Mouse (Mus musculus) midbrain, embryonic 10.5 days (tissue): ENCODE measurements around the gene Pgpep1l. TPM values are rescaled to one million over a fixed set of nuclear protein-coding genes. Genes with fewer than 3 reads are reported as not detected.

Experiments used
- DNase-seq: peaks from one replicate; pipeline ENCODE4 v3.0.0-alpha.2; 2017; ENCODE audit warnings: low spot score
- H3K27ac ChIP-seq: fragments of 300-500 bp; sonication (generic); replicated peaks from 2 replicates; pipeline ENCODE4 v1.5.1; 2016; ENCODE audit warnings: mild to moderate bottlenecking
- H3K27me3 ChIP-seq: fragments of 300-500 bp; sonication (generic); 2 replicates; pipeline ENCODE4 v1.6.1; 2016; ENCODE audit warnings: low read depth, mild to moderate bottlenecking; ENCODE audit not compliant: poor library complexity, severe bottlenecking
- H3K36me3 ChIP-seq: fragments of 300-500 bp; sonication (generic); 2 replicates; pipeline ENCODE4 v1.6.1; 2016; ENCODE audit warnings: mild to moderate bottlenecking, moderate library complexity
- H3K4me1 ChIP-seq: fragments of 300-500 bp; sonication (generic); 2 replicates; pipeline ENCODE4 v1.6.1; 2016
- H3K4me3 ChIP-seq: fragments of 300-500 bp; sonication (generic); 2 replicates; pipeline ENCODE4 v1.5.1; 2016; ENCODE audit warnings: mild to moderate bottlenecking, moderate library complexity
- H3K9me3 ChIP-seq: fragments of 300-500 bp; sonication (generic); replicated peaks from 2 replicates; pipeline ENCODE4 v1.6.1; 2016; ENCODE audit warnings: mild to moderate bottlenecking
- WGBS: fragments of 180-500 bp; shearing (Covaris S2); methylation state at CpG from one replicate; pipeline ENCODE4 v1.1.7; 2016; 5-methylcytosine and 5-hydroxymethylcytosine counted together
- polyA plus RNA-seq: library from polyadenylated mRNA; unstranded; fragments of >200 nt; fragmentation: Nextera tagmentation; extraction: Ambion mirVana; gene quantifications from 2 replicates; pipeline ENCODE4 v1.2.1, GENCODE M21; 2016

Gene Pgpep1l
- polyA plus RNA-seq, 1 experiment from 2014 or later: not detected

DNA sequence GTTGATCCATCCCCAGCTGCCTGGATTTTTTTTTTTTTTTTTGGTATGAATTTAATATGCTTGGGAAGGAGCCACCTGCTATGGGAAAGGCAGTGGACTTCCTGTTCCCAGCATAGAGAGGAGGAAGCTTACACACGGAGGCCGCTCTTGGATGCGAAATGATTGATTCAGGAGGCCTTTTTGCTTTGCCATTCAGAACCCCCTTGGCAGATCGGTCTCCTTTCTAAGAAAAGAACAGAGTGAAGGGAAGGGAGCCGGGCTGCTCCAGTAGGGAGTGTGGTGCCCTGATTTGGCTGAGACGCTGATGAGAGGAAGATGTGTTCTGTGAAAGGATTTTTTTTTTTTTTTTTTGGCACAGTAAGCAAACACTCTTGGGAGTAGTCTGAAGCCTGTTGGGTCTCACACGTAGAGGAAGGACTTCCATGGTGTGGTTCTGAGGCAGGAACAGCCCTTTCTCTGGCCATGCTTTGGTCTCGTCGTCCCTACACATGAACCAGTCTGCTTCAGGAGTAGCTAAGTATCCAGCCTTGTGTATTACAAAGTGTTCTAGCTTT lies 42.3 kb downstream of the Pgpep1l start:
- WGBS: 91% methylated on average over 9 of the region's 9 CpGs
- Histone ChIP-seq H3K4me3 (no peak overlapping the region), H3K4me1 (0 out of 2 replicates have a peak, but pooled peaks cover 11% of the 10 kb centered on the region), H3K36me3 (peaks cover 98% of the 10 kb centered on the region), H3K9me3 (no peaks in the 10 kb centered on the region), H3K27ac (no peak overlapping the region), H3K27me3 (no peaks in the 10 kb centered on the region)
- no peak for DNase-seq

DNA sequence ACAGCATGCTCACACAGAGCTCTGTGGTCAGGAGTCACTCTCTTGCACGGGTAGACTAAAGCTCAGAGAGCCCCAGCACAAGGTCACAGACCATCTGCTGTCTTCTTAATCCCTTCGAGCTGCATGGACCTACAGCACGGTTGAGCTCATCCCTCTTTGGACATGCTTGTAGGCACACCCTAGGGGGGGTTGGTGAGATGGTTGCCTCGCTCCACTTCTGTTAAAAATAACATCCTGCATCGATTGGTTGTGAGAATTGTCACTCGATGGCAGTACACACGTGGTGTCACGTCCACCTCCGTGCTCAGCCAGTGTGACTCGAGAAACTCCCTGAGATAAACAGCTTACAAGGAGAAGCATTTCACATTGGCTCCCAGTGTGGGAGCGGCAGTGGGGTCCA lies 45.2 kb downstream of the Pgpep1l start:
- H3K4me1 ChIP-seq: 0 out of 2 replicates have a peak, but pooled peaks cover 11% of the 10 kb centered on the region
- no peak overlapping the region for H3K27ac ChIP-seq
- 92% methylated on average over 11 of the region's 11 CpGs for WGBS
- H3K4me3 ChIP-seq: no peak overlapping the region
- no peaks in the 10 kb centered on the region for H3K27me3 ChIP-seq
- no peaks in the 10 kb centered on the region for H3K9me3 ChIP-seq
- no peak for DNase-seq
- H3K36me3 ChIP-seq: peaks cover 98% of the 10 kb centered on the region

GRCm38 (mm10) chr7:68215522-68216070 lies 48.4 kb downstream of the Pgpep1l start:
- H3K4me1 ChIP-seq: no peaks in the 10 kb centered on the region
- H3K9me3 ChIP-seq: no peaks in the 10 kb centered on the region
- peaks cover 99% of the 10 kb centered on the region for H3K36me3 ChIP-seq
- no peak for DNase-seq
- no peak overlapping the region for H3K4me3 ChIP-seq
- H3K27ac ChIP-seq: no peak overlapping the region
- no peaks in the 10 kb centered on the region for H3K27me3 ChIP-seq
- 91% methylated on average over 18 of the region's 18 CpGs for WGBS

GRCm38 (mm10) chr7:68213842-68214241 lies 50.2 kb downstream of the Pgpep1l start:
- Histone ChIP-seq H3K4me1 (no peaks in the 10 kb centered on the region), H3K9me3 (no peaks in the 10 kb centered on the region), H3K36me3 (peaks cover 100% of the 10 kb centered on the region), H3K27me3 (no peaks in the 10 kb centered on the region), H3K4me3 (no peak overlapping the region), H3K27ac (no peak overlapping the region)
- 76% methylated on average over 5 of the region's 5 CpGs for WGBS
- no peak for DNase-seq

DNA sequence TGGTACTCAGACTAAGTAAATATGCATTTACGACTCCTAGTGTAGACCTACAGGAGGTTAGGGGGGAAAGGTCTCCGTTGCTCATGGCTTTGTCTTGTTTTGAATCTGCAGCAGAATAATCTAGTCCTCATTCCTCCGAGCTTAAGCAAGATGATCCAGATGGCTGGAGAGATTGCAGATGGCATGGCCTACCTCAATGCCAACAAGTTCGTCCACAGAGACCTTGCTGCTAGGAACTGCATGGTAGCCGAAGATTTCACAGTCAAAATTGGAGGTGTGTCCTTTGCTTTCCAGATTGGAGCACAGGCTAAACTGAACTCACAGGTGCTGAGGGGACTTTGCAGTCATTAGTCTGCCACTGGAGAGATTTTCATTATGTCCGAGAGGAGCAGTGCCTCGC lies 52.1 kb downstream of the Pgpep1l start:
- WGBS: 88% methylated on average over 7 of the region's 7 CpGs
- Histone ChIP-seq H3K9me3 (no peaks in the 10 kb centered on the region), H3K4me3 (no peak overlapping the region), H3K4me1 (no peaks in the 10 kb centered on the region), H3K27me3 (no peaks in the 10 kb centered on the region), H3K36me3 (peaks cover 100% of the 10 kb centered on the region), H3K27ac (no peak overlapping the region)
- no peak for DNase-seq

DNA sequence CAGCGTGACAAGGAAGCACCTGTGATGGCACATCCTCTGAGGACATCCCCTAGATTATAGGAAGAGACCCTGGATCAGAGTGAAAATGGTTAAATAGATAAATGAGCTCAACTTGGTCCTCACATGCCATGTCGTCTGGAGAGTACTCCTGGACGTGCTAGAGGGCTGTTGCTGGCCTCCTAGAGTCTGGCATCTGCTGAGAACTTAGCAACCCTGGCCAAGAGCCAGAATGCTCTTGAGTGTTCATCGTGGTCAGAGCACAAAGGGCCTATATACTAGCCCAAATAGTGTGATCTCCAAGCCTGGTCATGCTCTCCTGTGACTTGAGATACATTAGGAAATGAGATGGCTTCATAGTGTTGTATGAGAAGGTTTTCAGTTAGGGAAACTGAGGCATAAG lies 53.6 kb downstream of the Pgpep1l start:
- no peaks in the 10 kb centered on the region for H3K9me3 ChIP-seq
- no peak for DNase-seq
- no peak overlapping the region for H3K27ac ChIP-seq
- no peaks in the 10 kb centered on the region for H3K27me3 ChIP-seq
- H3K4me3 ChIP-seq: no peak overlapping the region
- 91% methylated on average over 4 of the region's 4 CpGs for WGBS
- H3K4me1 ChIP-seq: no peaks in the 10 kb centered on the region
- H3K36me3 ChIP-seq: peaks cover 100% of the 10 kb centered on the region

DNA sequence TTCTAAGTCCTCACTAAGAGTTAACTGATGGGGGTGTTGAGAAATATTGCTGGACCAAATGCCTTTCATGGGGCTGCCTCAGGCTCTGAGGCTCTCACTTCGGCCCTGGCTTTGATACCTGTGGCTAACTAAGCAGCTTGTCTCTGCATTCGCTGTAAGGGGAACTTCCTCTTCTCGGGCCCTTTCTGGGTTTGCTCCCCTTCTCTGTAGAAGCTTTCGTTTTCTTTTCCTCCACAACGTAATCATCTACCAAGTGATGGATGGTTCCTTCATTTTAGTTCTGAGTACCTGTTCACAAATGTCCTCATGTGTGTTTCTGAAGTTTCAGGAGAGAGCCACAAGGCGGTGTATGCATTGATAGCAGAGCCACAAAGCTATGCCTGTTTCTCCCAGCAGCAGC lies 55.0 kb downstream of the Pgpep1l start:
- Histone ChIP-seq H3K4me3 (no peak overlapping the region), H3K27me3 (no peaks in the 10 kb centered on the region), H3K27ac (no peak overlapping the region), H3K4me1 (no peaks in the 10 kb centered on the region), H3K9me3 (no peaks in the 10 kb centered on the region), H3K36me3 (peaks cover 100% of the 10 kb centered on the region)
- 93% methylated on average over 6 of the region's 6 CpGs for WGBS
- no peak for DNase-seq

GRCm38 (mm10) chr7:68205776-68206427 lies 58.1 kb downstream of the Pgpep1l start:
- Histone ChIP-seq H3K9me3 (no peaks in the 10 kb centered on the region), H3K27ac (no peak overlapping the region), H3K36me3 (peaks cover 100% of the 10 kb centered on the region), H3K4me3 (no peak overlapping the region), H3K4me1 (no peaks in the 10 kb centered on the region), H3K27me3 (no peaks in the 10 kb centered on the region)
- DNase-seq: no peak
- 94% methylated on average over 8 of the region's 8 CpGs for WGBS

GRCm38 (mm10) chr7:68199609-68200008 lies 64.4 kb downstream of the Pgpep1l start:
- no peaks in the 10 kb centered on the region for H3K9me3 ChIP-seq
- no peak for DNase-seq
- peaks cover 10% of the 10 kb centered on the region; the same call in 1 of the 2 replicates for H3K4me1 ChIP-seq
- peaks cover 99% of the 10 kb centered on the region for H3K36me3 ChIP-seq
- no peak overlapping the region for H3K27ac ChIP-seq
- WGBS: 96% methylated on average over 7 of the region's 7 CpGs
- no peak overlapping the region for H3K4me3 ChIP-seq
- no peaks in the 10 kb centered on the region for H3K27me3 ChIP-seq

- no peak for DNase-seq
- H3K9me3 ChIP-seq: no peaks in the 10 kb centered on the region
- H3K27me3 ChIP-seq: no peaks in the 10 kb centered on the region
- H3K36me3 ChIP-seq: peaks cover 99% of the 10 kb centered on the region
- 91% methylated on average over 15 of the region's 15 CpGs for WGBS
- H3K4me3 ChIP-seq: no peak overlapping the region
- H3K4me1 ChIP-seq: peaks cover 10% of the 10 kb centered on the region; the same call in 1 of the 2 replicates
- H3K27ac ChIP-seq: no peak overlapping the region
These were observed 69.9 kb downstream of the Pgpep1l start for GRCm38 (mm10) chr7:68193958-68194695.

GRCm38 (mm10) chr7:68189691-68190456 lies 74.2 kb downstream of the Pgpep1l start:
- no peak for DNase-seq
- Histone ChIP-seq H3K27me3 (no peaks in the 10 kb centered on the region), H3K27ac (no peak overlapping the region), H3K36me3 (peaks cover 95% of the 10 kb centered on the region), H3K4me1 (no peaks in the 10 kb centered on the region), H3K4me3 (no peak overlapping the region), H3K9me3 (no peaks in the 10 kb centered on the region)
- 92% methylated on average over 13 of the region's 13 CpGs for WGBS

DNA sequence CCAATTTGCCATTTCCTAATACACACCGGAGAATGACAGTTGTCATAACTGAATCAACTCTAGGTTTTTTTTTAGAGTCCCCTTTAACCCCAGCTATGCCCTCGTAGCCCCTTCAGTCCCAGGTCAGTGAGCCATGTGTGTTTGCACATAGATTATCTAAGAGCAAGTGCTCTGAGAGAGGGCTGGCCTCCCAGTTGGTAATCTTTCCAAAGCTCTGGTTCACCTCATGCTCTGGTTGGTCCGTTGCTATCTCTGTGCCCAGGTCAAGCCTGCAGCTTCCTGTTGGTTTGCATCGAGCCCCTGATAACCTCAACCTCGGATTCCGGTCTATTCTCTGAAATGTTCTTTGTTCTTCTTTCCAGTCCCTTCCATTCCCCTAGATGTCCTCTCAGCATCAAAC lies 74.8 kb downstream of the Pgpep1l start:
- H3K36me3 ChIP-seq: peaks cover 95% of the 10 kb centered on the region
- no peak overlapping the region for H3K4me3 ChIP-seq
- DNase-seq: no peak
- H3K27me3 ChIP-seq: no peaks in the 10 kb centered on the region
- H3K27ac ChIP-seq: no peak overlapping the region
- no peaks in the 10 kb centered on the region for H3K4me1 ChIP-seq
- 82% methylated on average over 6 of the region's 6 CpGs for WGBS
- H3K9me3 ChIP-seq: no peaks in the 10 kb centered on the region
